Mouse (Mus musculus): ENCODE results near the gene Tagln3. TPM values are rescaled to one million over a fixed set of nuclear protein-coding genes. Genes with fewer than 3 reads are reported as not detected.

Tagln3 gene
- total RNA-seq, 2 experiments from 2014 or later, result 0.20 to 0.22 TPM

DNA sequence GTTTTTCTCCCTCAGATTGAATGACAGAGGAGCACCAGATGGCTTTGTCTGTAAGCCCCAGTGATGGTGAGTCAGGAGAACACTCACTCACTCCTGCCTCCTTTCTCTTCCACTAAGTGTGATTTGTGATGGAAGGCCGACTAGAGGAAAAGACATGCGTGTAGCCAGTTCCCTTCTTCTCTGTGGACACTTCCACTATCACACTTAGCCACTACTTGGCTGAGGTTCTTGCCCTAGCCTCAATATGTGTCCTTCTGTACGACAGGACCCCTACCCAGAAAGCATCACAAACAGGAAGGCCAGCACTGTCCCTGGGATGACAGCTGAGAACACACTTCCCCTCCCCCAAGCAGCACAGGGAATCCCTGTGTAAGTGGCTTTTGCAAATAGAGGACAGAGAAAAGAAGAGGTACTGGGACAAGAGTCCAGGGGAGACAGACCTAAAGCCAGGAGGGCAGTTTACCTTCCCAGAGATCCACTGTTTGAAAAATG is 1.9 kb downstream of the Tagln3 start:
- intact Hi-C loops (cut with DNase I), result no loop called here
- no peak for DNase-seq

GRCm38 (mm10) chr16:45720022-45720630 is 4.3 kb downstream of the Tagln3 start:
- intact Hi-C loops (cut with DNase I), result no loop called here
- no peak for DNase-seq

DNA sequence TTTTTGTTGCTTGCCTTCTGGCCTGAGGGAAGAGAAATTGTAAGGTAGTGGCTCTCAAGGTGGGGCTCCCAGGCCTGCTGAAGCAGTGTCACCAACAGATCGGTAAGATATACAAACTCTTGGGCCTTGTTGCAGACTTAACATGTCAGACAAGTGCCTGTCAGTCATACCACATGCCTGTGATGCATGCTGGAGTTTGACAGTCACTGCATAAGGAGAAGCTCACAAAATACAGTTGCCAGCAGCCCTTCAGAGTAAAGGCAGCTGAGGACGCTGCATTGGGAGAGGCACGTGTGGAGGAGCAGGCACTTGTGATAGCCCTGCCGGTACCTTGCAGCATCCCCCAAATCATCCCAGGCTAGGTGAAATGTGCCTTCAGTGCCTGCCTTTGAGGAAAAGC is 6.1 kb downstream of the Tagln3 start:
- intact Hi-C loops (cut with DNase I), result no loop called here
- DNase-seq, result no peak

- intact Hi-C loops (cut with DNase I), result no loop called here
- no peak for DNase-seq
These were observed 9.8 kb downstream of the Tagln3 start for GRCm38 (mm10) chr16:45714489-45715150.

DNA sequence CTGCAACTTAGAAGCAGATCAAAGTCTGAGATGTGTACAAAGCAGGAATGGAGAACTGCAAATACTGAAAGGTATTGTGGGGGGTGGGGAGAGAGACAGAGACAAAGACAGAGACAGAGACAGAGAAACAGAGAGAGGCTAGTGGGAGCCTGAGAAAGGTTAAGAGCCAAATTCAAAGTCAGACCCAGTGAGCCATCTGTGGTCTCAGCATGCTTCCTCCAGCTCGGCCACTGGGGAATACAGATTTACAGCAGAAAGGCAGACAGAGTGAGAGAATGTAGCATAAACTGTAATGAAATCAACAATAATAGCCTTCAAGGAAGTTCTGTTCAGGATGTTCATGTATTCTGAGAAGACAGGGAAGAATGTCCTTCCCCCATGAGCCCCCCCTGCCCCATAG is 10.5 kb downstream of the Tagln3 start:
- intact Hi-C loops (cut with DNase I), result no loop called here

DNA sequence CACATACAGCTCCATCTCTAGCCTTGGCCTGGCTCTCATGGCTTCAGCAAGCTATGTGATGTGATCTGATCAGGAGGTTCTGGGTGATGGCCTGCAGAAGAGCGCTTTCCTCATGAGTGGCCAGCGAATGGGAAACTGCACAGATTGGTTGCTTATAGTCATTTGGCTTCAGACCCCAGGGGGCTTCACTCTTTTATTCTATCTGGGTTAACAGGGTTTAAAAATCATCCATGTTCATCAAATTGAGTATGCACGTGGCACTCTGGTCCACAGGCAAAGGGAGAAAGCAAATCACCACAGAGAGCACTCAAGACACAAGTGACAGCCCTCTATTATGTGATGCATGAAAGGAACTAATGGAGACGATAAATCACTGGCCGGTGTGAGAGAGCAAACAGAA is 11.1 kb downstream of the Tagln3 start:
- intact Hi-C loops (cut with DNase I), result no loop called here
- no peak for DNase-seq

More for the DNA sequence above, 10.5 kb downstream of the Tagln3 start:
- DNase-seq, result no peak

- intact Hi-C loops (cut with DNase I), result no loop called here
These were observed 13.1 kb downstream of the Tagln3 start for GRCm38 (mm10) chr16:45711263-45711662.

DNA sequence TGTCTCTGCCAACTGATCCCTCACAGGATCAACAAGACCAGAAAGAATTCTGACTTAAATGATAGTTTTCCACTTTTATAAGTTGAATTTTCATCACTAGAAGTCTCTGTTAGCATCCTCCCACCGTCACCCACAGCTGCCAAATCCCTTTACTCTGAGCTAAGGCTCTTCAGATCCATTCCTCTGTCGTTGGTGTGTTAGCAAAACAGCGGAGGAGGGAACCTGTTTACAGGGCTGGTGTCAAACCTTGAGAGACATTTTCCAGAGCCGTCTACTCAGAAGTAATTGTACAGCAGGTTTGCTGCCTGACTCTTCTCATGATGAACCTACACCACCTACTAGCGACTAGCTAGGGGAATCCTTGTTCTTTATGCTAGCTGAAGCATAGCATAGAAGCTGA is 25.1 kb downstream of the Tagln3 start:
- intact Hi-C loops (cut with DNase I), result no loop called here
- no peak for DNase-seq

More at GRCm38 (mm10) chr16:45711263-45711662, 13.1 kb downstream of the Tagln3 start:
- DNase-seq, result no peak

DNA sequence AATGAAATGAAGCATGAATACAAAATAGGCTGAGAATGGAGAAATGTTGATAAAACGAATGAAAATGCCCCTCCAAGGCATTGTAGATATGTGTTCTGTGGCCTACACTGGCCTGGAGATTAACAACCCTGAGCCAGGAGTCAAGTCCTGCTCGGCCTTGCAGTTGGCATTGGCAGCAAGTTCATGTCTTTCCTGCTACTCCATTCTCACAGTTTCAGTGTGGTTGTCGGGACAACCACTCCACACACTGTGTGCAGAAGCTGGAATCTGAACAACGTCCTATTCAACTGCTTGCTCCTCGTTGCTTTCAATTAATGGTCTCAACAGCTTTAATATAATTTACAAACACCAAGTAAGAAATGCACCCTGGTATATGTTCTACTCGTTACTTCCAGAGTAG is 26.4 kb downstream of the Tagln3 start:
- intact Hi-C loops (cut with DNase I), result no loop called here
- no peak for DNase-seq

GRCm38 (mm10) chr16:45695445-45696160 is 28.8 kb downstream of the Tagln3 start:
- intact Hi-C loops (cut with DNase I), result no loop called here
- no peak for DNase-seq

- DNase-seq, result no peak
- intact Hi-C loops (cut with DNase I), result no loop called here
These were observed 30.9 kb downstream of the Tagln3 start, which contains the start of gene Tmprss7 for GRCm38 (mm10) chr16:45693558-45693957. Gene Tmprss7 (minus strand): TSS chr16:45693658.

DNA sequence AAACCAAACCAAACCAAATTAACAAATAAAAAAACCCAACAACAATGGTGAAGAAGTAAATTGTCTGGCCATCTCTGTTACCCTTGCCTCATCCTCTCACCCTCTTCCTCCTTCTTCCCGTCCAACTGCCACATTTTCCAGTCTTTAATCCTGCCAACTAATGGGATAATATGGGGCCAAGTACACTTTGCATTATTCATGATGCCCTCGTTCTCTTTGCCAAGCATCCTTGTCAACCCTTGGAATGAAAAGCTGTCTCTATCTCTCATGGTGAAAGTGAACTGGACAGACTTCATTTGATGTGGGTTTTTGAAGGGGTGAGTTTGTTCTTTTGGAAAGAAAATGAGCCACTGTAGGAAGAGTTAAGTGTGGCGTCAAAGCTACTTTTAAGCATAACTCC is 31.6 kb downstream of the Tagln3 start:
- intact Hi-C loops (cut with DNase I), result no loop called here
- no peak for DNase-seq

DNA sequence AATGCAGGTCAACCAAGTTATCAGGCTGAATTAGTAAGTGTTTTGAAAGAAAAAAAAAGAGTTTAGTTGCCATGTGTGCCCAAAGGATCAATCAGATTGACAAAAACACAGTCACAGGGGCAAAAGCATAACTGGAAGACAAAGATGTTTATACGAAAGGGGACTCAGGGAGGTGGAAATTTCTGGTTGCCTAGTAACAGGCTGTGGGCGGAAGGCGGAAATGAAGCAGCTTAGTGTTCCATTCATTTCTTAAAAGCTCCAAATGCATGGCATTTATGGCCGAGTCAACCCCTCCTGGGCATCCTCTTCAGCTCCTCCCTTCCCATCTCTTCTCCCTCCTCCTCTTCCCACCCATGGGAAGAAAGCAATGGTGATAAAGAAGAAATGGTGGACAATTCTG is 34.2 kb downstream of the Tagln3 start:
- intact Hi-C loops (cut with DNase I), result no loop called here
- DNase-seq, result peak in 1 of 2 experiments; percentile 5

GRCm38 (mm10) chr16:45686833-45687232 is 37.6 kb downstream of the Tagln3 start:
- intact Hi-C loops (cut with DNase I), result no loop called here
- DNase-seq, result no peak

DNA sequence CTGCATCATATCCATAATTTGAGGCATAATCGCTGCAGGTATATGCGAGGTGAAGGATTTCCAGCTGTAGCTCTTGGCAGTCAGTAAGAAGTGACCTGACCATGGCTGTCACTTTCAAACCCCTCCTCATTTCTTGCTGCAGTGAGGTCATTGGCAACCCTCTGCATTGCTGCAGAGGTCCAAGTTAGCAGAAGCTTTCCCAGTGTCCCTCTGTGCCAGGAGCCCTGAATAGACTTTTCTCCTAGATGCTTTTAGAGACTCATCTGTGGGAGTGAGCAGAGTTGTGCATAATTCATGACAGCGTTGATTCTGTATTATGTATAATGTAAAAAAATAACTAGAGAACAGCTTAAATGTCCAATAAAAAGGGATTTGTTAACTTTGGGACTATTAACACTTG is 39.1 kb downstream of the Tagln3 start:
- intact Hi-C loops (cut with DNase I), result loop anchor here (1.0 to 2.0 kb wide), 2 partner anchors 282 to 338 kb away; no protein-coding TSS in a partner anchor
- peak in 1 of 2 experiments; percentile 3 for DNase-seq

- peak; percentile 72 to 85 for DNase-seq
- intact Hi-C loops (cut with DNase I), result loop anchor here (1.0 to 2.0 kb wide), 2 partner anchors 282 to 338 kb away; no protein-coding TSS in a partner anchor
These were observed 39.6 kb downstream of the Tagln3 start for GRCm38 (mm10) chr16:45684815-45685214.

DNA sequence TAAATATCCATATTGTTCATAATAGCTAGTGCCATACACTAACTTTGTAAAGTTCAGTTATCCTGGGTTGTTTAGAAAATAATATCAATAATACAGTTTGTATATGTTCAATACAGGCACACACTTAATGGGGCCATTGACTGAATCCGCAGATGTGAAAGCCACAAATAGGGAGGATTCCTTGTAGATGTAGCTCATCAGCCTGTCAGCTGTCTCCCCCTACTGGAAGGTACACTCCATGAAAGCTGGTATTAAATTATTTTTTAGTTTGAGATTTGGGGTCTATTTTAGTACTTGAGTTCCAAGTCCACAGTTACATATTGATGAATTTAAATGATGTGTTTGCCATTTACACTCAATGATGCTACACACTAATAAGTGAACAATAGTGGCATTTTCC is 47.9 kb downstream of the Tagln3 start:
- DNase-seq, result peak in 1 of 2 experiments; percentile 15
- intact Hi-C loops (cut with DNase I), result no loop called here

DNA sequence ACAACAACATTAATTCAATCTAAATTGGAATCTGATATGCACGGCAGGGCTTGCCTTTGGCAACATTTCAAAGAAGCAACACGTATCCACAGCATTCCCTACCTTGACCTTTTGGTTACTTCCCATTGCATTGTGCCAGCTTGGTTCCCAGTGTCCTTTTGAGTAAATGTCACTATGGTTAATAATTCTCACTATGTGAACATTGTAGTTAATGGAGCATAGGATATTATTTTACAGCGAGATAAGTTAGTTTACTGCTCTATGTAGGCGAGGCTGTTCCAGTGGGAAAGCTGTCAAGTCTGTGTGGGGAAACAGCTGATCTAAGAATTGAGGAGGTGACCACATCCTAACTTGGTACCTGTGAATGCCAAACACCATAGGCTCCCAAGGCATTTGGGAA is 54.4 kb downstream of the Tagln3 start:
- no peak for DNase-seq
- intact Hi-C loops (cut with DNase I), result no loop called here

GRCm38 (mm10) chr16:45668178-45668577 is 56.2 kb downstream of the Tagln3 start:
- DNase-seq, result no peak
- intact Hi-C loops (cut with DNase I), result no loop called here

DNA sequence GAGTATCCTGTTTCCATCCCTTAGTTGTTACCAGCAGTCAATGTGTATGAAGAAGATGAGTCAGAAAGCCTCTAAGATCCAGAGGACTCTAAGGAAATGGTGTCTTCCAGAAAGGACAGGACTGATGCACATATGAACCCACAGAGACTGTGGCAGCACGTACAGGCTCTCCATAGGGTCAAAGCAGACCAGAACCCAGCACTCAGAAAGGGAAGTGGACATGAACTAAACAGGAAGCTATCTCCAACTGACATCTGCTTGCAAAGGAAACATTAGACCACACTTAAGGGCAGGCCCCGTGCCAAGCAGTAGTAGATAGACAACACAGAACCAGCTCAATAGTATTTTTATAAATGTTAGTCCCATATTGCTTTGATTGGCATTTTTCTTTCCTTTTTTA is 58.3 kb downstream of the Tagln3 start:
- intact Hi-C loops (cut with DNase I), result no loop called here
- peak in 1 of 2 experiments; percentile 9 for DNase-seq

DNA sequence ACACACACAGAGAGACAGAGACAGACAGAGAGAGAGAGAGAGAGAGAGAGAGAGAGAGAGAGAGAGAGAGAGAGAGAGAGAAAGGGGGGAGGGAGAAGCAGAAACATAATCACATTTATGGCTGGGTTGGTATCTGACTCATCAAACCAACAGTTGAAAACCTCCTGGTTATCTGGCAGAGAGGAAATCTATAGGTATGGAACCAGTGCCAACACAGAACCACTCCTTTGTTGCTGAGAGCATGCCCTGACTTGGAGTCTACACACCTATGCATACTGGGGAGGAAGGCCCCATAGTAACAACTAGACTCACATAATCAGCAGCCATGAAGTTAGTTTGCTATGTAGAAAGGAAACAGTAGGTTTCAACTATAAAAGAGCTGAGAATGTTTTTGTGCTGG is 62.0 kb downstream of the Tagln3 start:
- no peak for DNase-seq
- intact Hi-C loops (cut with DNase I), result no loop called here

All from heart, postnatal 10 days (tissue).